Mouse (Mus musculus) cerebellum, postnatal 4 days (tissue): ENCODE results near the gene Utf1.

ENCODE experiments used
- DNase-seq, 2 experiments: peaks; one replicate each; pipeline ENCODE4 v3.0.0; 2022; ENCODE audit warnings: low spot score in 2 of 2, mixed read lengths in 1 of 2

Utf1 gene

DNA sequence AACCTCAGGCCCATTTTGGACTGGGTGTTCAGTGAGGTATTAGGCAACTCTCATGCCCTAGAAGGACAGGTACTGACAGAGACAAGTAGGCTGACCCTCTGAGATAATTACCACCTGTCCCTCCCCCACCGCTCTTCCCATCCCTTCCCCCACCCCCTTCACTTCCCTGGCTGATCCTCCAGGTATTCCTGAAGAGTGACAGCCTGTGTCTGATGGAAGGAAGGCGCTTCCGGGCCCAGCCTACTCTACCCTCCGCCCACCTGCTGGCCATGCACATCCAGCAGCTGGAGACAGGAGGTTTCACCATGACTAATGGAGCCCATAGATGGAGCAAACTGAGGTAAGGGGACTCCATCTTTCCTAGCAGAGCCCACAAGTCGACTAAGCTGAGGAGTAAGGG, 5.8 kb upstream of the Utf1 start:
- no peak for DNase-seq

DNA sequence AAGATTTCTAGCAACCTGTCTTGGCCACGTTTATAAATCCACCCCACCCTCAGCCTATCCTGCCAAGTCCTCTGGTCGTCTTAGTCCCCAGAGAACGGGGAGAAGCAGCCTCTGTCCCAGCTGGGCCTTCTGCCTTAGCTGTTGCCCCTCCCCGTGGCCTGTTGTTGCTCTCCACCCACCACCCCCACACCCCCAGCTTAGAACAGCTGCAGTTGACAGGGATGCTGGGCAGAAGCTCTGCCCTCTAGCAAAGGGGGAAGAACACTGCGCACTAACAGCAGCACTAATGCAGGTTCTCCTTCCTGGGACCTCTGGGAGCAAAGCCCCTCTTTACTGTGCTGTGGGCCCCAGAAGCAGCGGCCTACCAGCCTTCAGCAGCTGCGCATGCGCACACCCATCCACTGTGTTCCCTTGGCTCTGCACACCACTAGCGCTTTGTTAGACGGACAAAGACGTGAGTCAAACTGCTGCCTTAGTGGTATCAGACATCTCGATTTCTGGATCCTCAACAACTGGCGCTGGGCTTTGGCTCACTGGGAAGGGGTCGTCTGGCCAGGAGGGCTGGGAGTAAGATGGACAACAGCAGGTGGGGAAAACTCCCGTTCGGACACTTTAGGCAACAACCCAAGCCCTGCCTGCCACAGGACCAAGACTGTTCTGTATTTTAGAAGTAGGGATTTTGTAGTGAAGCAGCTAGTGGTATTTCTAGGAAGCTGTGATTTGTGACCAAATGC, 2.9 kb upstream of the Utf1 start:
- DNase-seq = no peak

DNA sequence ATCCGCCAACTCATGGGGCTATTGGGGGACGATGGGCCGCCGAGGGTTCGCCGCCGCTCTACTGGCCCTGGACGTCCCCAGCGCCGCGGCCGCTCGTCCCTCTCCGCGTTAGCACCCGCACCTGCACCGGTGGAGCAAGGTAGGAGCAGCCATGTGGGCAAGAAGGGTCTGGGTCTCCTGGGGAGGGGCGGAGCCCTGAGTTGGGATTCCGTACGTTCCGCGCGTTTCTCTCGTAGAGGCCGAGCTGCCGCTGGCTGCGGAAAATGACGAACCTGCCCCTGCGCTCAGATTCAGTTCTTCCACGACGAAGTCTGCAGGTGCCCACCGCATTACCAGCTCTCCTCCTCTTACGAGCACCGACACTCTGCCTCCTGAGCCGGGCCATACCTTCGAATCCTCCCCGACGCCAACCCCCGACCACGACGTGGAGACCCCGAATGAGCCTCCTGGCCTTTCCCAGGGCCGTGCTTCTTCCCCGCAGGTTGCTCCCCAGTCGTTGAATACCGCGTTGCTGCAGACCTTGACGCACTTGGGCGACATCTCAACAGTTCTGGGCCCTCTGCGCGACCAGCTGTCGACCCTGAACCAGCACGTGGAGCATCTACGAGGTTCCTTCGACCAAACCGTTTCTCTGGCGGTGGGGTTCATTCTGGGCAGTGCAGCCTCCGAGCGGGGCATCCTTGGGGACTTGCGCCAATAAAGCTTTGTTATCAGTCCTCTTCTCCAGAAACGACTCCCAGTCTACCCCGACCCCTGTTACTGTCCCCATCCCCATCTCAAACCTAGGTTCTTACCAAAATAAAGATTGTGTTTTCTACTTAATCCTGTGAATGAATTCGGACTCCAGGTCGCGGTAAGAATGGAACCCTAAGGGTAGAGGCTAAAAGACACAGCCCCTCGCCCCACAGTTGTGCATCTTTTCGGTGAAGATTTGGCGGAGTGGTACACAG, 977 bp downstream of the Utf1 start:
- DNase-seq = no peak

DNA sequence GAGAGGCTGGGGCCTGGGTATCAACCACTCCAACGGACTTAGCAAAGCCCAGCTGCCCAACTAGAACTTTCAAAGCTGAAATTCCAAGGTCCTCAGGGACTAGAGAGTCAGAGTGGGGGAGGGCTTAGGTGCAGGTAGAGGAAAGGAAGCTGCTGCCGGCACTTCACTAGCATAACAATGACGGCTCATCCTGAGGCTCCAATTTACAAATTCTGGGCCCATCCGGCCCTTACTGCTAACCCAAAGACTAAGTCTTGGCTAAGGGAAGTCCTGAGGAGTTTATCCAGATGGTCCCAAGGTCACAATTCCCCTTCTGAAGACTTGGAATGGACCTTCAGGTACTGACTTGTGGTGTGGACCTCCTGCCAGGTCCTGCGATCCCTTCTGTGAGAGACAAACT, 1.9 kb downstream of the Utf1 start:
- no peak for DNase-seq

DNA sequence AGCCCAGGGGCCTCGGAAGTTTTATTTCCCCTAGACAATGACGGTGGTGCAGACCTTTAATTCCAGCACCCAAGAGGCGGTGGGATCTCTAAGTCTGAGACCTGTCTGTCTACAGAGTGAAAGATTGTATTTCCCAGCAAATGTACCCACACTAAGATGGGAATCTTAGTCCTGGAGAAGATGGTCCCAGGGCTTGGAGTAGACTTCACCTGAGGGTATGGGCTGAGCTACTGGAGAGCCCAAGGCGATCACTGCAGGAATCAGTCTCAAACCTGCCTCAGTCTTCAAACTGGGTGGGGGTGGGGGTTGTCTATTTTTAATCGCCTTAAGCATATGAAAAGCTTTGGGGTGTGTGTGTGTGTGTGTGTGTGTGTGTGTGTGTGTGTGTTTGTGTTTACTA, 2.4 kb downstream of the Utf1 start:
- DNase-seq = no peak

DNA sequence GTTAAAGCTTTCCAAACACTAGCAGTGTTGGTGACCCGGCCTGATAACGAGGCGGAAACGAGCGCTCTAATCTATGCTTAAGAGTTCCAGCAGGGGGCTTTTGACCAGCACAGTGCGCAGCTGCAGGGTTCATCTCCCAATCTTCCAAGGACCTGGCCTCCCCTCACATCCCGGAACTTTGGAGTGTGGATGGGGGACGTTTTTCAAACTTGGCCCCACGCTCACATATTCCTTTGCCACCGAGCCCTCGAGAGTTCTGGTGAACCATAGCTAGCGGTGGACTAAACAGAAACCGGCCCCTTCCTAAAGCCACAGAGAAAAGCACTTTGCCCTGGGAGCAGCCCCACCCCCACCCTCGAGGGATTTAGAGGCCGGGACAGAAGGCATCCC, 6.3 kb downstream of the Utf1 start:
- DNase-seq = peak in 1 of 2 experiments; percentile 16

DNA sequence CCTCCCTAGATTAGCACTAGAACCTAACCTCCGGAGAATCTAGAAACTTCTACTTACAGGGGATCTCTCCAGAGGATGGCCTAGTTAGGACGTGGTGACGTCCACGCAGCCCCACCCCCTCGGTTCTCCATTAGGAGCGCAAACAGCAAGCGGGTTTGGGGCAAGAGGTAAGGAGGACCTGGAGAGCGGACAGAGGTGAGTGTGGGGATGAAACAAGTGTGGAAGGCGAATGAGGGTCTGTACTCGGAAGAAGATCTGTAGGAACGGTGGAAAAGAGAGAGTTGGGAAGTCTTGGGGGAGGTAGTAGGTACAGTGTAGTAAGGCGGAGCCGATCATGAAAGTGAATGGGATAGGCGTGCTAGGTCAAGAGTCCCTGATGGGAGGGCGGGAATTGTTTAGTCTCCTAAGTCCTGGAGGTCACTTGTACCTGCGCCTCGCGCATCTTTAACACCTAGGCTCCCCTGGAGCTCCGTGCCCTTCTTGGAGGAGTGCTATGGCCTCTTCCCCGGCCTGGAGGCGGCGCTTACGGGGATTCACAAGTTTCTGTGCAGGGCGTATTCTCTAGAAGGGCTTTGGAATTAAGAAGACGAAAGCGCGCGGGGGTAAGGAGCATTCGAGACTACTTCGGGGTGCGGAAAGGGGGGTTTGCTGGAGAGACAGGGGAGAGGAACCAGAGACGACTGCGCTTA, 6.8 kb downstream of the Utf1 start:
- DNase-seq = no peak

DNA sequence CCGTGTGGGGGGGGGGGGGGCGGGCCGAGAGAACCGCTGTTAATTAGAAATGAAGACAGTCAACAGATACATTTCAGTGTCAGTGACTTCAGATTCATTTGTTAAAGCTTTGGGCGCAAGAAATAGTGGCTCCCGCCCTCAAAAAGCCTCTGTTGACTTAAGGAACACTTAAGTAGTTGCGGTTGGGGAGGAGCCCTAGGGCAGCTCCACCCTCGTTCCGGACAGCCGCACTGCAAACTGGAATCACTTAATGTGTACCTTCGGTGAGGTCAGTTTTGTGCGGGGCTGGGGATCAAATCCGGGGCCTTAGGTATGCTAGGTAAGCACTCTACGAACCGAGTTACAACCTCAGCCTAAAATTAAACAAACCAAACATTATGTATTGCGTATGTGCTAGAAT, 7.5 kb downstream of the Utf1 start:
- no peak for DNase-seq

DNA sequence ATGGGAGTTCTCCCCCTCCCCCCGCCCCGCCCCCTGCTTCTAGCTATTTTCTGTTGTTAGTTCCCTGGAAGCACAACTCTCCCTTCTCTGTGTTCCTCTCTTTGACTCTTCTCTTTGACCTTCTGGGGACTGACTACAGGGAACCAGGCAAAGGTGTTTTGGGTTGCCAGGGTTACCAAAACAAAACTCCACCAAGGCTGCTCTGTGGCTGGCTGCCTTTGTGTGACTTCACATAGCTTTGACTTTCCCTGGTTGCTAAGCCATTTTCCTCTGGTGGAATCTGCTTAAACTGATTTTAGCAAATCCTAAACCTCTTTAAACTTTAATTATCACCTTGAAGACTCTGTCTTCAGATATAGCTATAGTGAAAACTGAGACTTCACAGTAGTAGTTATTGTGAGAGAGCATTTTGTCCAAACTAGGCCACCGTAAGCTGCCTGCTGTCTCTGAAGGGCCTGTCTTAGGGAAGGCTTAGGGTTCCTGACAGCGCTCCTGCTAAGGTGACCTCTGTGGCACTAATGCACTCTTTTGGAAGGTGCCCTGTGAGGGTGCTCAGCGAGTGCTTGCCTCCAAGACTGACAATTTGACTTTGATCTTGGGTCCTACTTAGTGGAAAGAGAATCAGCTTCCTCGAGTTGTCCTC, 8.5 kb downstream of the Utf1 start:
- no peak for DNase-seq

DNA sequence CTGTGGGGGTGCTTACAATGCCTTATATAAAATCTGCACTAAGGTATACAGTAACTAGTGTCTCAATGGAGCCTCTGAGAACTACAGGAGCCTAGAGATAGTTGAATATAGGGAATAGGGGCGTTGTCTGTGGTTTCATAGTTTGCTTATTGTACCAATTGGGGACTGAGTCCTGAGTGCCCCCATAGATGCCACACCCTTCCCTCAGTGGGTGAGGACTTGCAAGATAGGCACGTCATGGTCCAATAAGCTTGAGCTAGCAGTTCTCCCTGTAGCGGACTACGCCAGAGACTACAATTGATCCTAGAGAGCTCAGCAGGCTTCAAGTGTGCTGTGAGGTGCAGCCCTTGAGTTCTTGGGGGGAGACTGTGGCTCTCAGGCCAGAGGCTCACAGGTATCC, 11.9 kb downstream of the Utf1 start:
- no peak for DNase-seq

DNA sequence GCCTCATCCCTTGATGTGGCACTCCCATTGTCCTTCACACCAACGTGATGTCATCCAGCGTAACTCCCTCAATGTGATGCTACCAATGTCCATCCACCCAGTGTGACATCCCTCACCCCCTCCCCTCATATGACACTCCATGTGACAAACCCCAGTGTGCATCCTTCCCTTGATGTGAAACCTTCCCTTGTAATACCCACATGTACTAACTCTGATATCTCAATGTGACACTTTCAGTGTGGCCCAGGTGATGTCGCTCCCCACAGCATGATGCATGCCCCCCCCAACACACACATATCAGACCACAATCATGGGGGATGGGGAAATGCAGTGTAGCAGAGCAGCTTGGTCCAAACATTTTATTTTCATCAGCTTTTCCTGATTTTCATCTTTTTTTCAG, 13.1 kb downstream of the Utf1 start:
- DNase-seq = no peak

DNA sequence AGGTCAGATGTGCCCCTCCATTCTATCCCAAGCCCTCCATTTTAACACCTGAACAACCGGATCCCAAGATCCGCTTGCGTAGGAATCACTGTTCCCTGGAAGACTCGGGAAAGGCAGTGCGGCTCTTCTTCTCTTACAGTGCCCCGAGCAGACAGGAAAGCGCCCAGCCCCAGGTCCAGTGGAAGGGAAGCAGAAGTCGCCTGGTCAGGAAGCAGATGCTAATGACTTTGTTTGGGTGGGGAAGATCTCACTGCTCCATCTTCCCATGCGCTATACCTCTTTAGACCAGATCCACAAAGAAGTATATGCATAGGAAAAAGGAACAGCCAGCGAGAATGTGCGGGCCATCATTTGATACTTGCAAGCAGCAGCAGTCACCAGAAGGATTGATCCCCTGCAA, 13.8 kb downstream of the Utf1 start:
- DNase-seq = no peak

DNA sequence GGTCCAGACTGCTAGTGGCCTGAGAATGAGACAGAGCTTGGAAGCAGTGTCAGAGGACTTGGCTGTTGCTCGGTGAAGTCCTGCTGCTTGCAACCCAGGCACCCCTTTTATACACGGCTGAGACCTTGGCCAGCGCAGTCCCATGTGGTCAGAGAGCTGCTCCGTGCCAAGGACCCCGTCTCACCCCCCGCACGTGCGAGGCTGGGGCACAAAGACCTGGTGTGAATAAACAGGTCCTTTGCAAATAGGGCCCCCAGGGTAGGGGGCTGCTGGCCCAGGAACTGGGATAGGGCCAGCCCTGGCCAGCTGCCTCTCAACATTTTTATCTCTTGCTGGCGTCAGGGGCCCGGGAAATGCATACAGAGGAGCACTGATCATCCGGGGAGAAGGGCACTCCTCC, 14.4 kb downstream of the Utf1 start:
- DNase-seq = peak in 1 of 2 experiments; percentile 16

DNA sequence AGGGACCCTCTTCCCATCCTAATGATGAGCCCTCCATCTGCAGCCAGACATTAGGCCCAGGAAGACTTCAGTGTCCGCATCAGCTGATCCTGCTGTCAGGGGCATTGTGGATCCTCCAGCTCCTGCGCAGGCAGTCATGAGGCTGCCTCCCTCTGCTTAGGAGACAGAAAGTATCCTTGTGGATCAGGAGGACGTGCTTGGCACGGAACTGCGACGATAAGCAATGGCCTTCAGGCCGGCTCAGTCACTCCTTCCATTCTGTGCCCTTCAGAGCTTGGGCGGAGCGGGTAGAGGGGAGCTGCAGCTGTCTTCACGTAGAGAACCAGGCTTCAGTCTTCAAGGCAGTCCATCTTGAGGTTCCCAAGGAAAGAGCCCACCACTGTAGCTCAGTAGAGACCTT, 17.6 kb downstream of the Utf1 start:
- DNase-seq = no peak

DNA sequence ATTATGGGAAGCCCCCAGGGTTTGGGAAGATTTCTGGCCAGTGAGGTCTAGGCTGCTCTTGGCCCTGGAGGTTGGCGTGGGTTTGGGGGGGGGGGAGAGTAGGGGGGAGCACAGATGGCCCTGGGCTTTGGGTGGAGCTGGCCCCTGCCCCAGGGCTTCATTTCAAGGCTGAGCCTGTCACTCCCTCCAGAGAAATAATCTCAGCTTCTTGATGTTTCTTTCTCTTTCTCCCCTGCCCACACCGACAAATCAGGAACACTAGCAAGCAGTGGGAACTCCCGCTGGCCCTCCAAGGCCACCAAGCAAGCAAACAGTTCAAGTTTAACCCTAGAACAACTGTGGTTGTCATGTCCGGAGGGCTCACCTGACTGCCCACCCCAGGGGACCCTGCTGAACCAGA, 20.2 kb downstream of the Utf1 start:
- DNase-seq = no peak

DNA sequence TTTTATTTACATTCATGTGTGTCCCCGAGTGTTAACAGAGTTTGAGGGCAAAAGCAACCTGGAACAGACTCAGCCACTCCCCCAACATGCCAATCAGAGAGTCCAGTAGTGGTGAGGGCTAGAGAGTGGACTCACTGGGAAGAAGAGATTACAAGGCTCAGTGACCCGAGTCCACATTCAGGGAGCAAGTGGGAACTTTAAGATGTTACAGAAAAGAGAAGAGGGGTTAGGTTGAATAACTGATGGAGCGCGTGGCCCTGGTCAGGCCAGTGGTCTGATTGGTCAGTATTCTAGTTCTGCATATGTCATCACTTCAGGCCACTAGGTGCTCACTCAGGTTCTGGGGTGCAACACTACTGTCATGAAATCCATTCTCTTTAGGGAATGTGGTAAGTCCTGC, 23.6 kb downstream of the Utf1 start:
- DNase-seq = no peak

DNA sequence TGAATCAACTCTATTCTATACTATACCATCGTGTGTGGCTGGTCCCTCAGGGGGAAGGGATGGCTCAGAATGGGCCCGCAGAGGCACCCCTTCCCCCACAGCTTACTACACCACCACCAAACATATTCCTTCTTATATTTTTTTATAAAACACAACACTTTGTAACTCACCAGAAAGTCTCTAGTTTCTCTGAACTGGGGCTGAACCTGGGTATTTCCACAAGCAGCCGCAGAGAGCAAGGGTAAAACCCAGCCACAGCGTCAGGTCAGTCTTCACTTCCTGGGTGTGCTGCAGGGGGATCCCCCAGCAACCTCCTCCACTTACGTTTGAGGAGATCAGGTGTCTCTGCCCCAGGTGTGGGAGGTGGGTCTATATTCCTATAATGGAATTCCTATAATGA, 24.8 kb downstream of the Utf1 start:
- no peak for DNase-seq

DNA sequence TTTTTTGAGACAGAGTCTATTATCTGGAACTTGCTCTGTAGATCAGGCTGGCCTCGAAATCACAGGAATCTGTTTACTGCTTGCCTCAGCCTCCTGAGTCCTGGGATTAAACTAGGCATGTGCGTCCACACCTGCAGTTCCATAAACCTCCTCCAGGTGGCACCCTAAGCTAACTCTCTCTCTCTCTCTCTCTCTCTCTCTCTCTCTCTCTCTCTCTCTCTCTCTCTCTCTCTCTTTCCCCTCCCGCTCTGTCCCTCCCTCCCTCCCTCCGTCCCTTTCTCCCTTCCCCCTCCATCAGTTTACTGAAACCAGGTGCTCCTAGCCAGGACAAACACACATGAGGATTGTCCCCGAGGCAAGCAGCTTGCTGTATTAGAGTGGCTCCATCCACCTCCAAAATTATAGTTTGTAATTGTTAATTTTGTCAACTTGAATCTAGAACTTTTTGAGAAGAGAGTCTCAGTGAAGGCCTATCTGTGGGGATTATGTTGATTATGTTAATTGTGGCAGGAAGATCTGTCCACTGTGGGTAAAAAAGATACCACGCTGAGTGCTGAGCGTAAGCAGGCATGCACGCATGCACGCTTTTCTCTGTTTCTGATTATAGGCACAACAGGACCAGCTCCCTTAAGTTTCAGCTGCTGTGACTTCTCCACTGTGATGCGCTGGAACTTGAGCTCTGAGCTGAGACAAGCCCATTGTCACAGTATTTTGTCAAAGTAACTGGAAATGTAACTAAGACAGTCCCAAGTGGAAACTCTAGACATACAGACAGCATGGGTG, 25.9 kb downstream of the Utf1 start:
- DNase-seq = peak; percentile 81 to 91

DNA sequence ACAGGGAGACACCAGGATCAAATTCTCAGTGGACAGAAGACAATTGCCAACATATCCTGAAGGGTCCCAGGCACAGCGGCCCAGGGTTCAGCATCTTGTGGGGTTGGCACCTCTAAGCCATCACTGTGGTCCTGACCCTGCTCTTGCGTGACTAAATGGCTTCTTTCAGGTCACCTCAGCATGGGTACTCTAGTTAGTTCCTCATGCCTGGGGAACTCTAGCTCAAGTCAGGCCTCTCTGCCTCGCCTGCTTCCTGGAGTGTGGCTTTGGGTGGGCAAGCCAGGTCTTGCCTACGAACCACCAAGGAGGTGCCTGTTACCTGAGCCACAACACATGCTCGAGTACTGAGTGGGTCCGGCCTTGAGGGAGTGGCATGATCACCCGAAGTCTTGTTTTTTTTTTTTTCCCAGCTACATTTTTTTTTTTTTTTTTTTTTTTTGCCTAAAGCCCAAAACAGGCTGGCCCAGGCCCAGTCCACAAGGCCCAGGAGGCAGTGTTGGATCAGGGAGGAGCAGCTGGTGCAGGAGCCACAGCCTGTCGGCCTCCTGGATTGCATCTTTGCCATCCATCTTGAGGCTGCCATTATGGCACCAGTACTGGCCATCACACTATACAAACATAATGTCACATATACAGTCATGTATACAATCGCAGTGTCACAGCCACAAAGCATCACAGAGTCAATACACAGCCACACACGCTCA, 26.8 kb downstream of the Utf1 start:
- no peak for DNase-seq

DNA sequence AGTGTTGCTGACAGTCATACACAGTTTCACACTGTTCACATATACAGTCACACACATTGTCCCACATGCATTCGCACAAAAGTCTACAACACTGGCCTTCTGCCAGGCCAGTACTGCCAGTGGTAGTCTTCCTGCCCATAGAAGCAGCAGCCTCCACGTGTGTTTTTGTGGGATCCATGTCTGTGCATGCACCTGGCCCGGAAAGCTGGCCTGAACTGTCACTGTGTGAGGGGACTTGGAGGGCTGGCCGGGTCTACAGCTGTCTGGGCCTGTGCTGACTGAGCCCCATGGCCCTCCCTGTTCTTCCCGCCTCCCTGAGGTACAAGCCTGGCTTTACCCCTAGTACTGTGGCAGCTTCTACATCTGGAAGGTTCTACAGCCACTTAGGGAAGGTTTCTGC, 27.4 kb downstream of the Utf1 start:
- DNase-seq = no peak

DNA sequence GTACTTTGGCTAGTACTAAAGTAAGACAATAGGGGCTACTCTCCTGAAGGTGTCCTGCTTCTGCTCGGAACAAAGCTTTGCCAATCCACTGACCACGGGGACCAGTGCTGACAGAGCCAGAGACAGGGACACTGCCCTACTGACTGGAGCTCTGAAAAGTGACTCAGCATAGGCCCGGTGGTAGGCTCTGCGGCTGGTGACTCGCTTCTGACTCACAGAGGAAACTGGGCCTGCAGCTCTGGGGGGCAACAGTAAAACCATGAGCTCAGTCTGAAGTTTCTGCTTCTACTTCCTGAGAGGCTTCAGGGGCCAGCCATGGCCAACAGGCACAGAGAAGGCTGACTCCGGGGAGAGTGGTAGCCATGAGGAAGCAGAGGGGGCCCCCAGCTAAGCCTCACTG, 27.8 kb downstream of the Utf1 start:
- no peak for DNase-seq
